Mouse (Mus musculus): ENCODE measurements around the gene Ephb4. TPM values are rescaled to one million over a fixed set of nuclear protein-coding genes. Genes with fewer than 3 reads are reported as not detected.

Gene Ephb4
- polyA plus RNA-seq, 1 experiment from 2014 or later: 40.5 TPM

DNA sequence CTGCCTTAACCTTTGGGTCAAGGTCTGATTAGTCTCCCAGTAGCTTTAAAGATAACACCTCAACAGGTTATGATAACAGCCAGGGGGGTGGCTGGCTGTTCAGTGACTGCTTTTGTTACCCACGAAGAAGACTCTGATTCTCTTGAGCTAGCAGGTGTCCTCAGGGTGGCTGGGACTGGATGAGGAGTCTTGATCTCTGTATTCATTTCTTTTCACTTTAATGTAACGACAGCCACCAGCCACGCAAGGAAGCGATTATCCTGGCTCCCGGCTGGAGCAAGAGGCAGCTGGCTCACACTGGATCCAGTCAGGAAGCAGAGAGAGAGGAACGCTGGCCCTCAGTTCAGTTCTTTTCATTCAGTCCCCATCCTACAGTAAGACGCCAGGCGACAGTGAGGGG, 12.7 kb upstream of the Ephb4 start:
- Histone ChIP-seq H3K4me3 (ENCODE audit: control insufficient read depth in 1 of 2, insufficient read depth in 1 of 2, low read depth in 1 of 2, low read length in 2 of 2) (no peak overlapping the region), H3K27me3 (ENCODE audit: control insufficient read depth, insufficient read depth, low read length) (no peaks in the 10 kb centered on the region), H3K36me3 (ENCODE audit: control insufficient read depth, insufficient read depth, low read length) (no peaks in the 10 kb centered on the region), H3K9me3 (ENCODE audit: control insufficient read depth, low read length) (no peaks in the 10 kb centered on the region), H3K27ac (replicated peaks in 1 of 2; ENCODE audit: control insufficient read depth in 1 of 2, insufficient read depth in 1 of 2, low read depth in 2 of 2, low read length in 2 of 2) (peak overlapping the region; percentile 2 to 93; a peak in 2 of 4 replicates), H3K4me2 (ENCODE audit: low read length) (0 out of 2 replicates have a peak overlapping the region, but pooled peaks have one; percentile 86), H3K4me1 (ENCODE audit: control insufficient read depth in 2 of 2, insufficient read depth in 2 of 2, low read length in 2 of 2) (peaks cover 20 to 21% of the 10 kb centered on the region in 2 experiments), H3K9ac (ENCODE audit: low read length) (no peak overlapping the region)
- ATAC-seq (ENCODE audit: insufficient number of reproducible peaks, insufficient read depth, low FRiP score, low read depth): no peak
- WGBS: 33% methylated on average over 8 of the region's 8 CpGs

DNA sequence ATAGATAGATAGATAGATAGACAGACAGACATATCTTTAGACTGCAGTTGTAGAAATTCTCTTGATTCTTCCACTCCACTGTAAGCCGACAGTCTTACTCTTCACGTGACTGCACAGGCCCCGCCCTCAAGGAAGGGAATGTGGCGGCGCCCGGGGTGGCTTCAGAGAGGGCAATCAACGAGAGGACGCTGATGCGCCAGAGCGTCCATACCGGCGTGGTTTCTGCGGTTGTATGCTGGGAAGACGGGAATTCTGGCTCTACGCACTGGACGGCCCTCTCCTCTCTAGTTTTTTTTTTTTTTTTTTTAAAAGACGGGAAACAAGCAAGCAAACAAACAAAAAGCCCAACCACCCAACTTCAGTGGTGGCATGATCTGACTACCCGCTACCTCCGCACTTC, 11.7 kb upstream of the Ephb4 start:
- peak overlapping the region; percentile 50 to 53 for H3K4me3 ChIP-seq (ENCODE audit: control insufficient read depth in 1 of 2, insufficient read depth in 1 of 2, low read depth in 1 of 2, low read length in 2 of 2)
- H3K9ac ChIP-seq (ENCODE audit: low read length): peak overlapping the region; percentile 81
- peak; percentile 79 for ATAC-seq (ENCODE audit: insufficient number of reproducible peaks, insufficient read depth, low FRiP score, low read depth)
- H3K27me3 ChIP-seq (ENCODE audit: control insufficient read depth, insufficient read depth, low read length): no peaks in the 10 kb centered on the region
- no peaks in the 10 kb centered on the region for H3K36me3 ChIP-seq (ENCODE audit: control insufficient read depth, insufficient read depth, low read length)
- WGBS: 0% methylated on average over 19 of the region's 19 CpGs
- peak overlapping the region; percentile 86 for H3K4me2 ChIP-seq (ENCODE audit: low read length)
- H3K9me3 ChIP-seq (ENCODE audit: control insufficient read depth, low read length): no peaks in the 10 kb centered on the region
- H3K27ac ChIP-seq (replicated peaks in 1 of 2; ENCODE audit: control insufficient read depth in 1 of 2, insufficient read depth in 1 of 2, low read depth in 2 of 2, low read length in 2 of 2): peak overlapping the region; percentile 93 to 98
- H3K4me1 ChIP-seq (ENCODE audit: control insufficient read depth in 2 of 2, insufficient read depth in 2 of 2, low read length in 2 of 2): peaks cover 16 to 20% of the 10 kb centered on the region in 2 experiments

DNA sequence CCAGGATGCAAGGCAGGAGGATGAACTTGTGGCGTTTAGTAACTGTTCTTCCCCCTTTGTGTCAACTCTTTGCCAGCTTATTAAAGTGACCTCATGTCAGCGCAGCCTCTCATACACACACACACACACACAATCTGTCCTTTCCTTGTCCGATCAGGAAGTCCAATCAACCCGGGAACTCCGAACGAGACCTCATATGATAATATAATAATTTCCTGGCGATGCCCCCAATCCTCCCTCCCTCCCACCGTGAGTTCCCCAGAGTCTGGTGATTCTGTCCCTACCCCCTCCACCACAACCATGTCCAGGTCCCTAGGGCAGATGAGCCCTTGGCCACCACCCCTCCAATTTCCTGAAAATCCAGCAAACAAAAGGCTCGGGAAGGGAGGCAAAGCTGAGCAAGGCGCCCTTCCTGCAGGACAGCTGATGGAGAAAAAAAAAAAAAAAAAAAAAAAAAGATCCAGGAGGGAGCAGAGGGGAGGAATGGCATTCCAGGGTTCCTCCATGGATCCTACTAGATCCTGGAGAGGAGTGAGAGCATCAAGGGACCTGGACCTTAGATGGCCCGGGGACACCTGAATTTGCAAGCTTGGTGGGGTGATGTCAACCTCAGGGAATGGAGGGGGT, 11.1 kb upstream of the Ephb4 start:
- peak overlapping the region; percentile 81 for H3K9ac ChIP-seq (ENCODE audit: low read length)
- H3K4me3 ChIP-seq (ENCODE audit: control insufficient read depth in 1 of 2, insufficient read depth in 1 of 2, low read depth in 1 of 2, low read length in 2 of 2): peak overlapping the region; percentile 50 to 53
- peak overlapping the region; percentile 86 for H3K4me2 ChIP-seq (ENCODE audit: low read length)
- 1% methylated on average over 11 of the region's 11 CpGs for WGBS
- H3K27ac ChIP-seq (replicated peaks in 1 of 2; ENCODE audit: control insufficient read depth in 1 of 2, insufficient read depth in 1 of 2, low read depth in 2 of 2, low read length in 2 of 2): peak overlapping the region; percentile 93 to 98
- peaks cover 16 to 20% of the 10 kb centered on the region in 2 experiments for H3K4me1 ChIP-seq (ENCODE audit: control insufficient read depth in 2 of 2, insufficient read depth in 2 of 2, low read length in 2 of 2)
- H3K9me3 ChIP-seq (ENCODE audit: control insufficient read depth, low read length): no peaks in the 10 kb centered on the region
- H3K27me3 ChIP-seq (ENCODE audit: control insufficient read depth, insufficient read depth, low read length): no peaks in the 10 kb centered on the region
- peak; percentile 40; the same call in 1 of the 2 replicates for ATAC-seq (ENCODE audit: insufficient number of reproducible peaks, insufficient read depth, low FRiP score, low read depth)
- no peaks in the 10 kb centered on the region for H3K36me3 ChIP-seq (ENCODE audit: control insufficient read depth, insufficient read depth, low read length)

DNA sequence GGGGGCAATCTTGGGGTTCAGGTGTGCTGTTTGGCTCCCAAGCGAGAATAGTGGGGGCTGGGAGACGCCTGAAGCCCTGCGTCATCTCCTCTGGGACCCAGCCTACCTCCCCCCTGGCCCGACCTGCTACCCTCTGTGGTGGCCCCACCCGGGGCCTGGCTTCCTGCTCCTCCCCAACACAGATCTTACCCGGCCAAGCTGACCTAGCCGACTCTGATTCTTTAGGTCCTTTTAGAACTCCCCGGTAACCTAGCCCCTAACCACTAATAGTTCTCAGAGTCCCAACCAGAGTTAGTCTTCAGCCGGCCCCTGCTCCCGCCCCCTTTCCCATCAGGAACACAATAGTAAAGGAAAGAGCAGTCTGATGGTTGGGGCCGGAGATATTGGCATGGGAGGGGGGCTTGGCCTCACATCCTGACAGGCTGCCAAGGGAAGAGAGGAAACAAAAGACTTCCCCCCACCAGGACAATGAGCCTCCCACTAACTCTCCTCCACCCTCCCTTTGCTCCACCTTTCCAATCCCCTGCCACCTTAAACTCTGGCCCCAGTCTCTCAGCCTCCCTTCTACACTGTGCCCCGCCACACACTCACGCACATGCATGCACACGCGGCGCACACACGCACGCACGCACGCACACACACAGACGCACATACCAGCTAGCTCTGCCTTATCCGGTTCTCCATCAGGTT, 10.5 kb upstream of the Ephb4 start:
- WGBS: 16% methylated on average over 22 of the region's 22 CpGs
- H3K27me3 ChIP-seq (ENCODE audit: control insufficient read depth, insufficient read depth, low read length): no peaks in the 10 kb centered on the region
- ATAC-seq (ENCODE audit: insufficient number of reproducible peaks, insufficient read depth, low FRiP score, low read depth): peak; percentile 68

DNA sequence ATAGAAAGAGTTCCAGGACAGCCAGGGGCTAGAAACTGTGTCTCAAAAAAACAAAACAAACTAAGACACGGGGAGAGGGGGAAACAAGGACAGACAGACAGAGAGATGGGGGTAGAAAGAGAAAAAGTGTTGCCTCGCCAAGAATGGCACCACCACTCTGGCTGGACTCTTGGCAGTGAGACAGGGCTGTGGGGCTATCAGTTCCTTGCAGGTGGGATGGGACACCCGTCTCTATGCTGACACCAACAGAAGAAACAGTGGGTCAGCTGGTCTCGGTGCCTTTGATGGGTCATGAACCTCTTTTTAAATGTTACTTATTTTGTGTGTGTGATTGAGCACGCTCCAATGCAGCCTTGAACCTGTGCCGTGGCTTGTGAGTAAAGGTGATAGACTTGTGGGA, 9.7 kb upstream of the Ephb4 start:
- peak overlapping the region; percentile 93 to 98 for H3K27ac ChIP-seq (replicated peaks in 1 of 2; ENCODE audit: control insufficient read depth in 1 of 2, insufficient read depth in 1 of 2, low read depth in 2 of 2, low read length in 2 of 2)
- WGBS: 64% methylated on average over 6 of the region's 6 CpGs
- H3K4me2 ChIP-seq (ENCODE audit: low read length): no peak overlapping the region
- H3K27me3 ChIP-seq (ENCODE audit: control insufficient read depth, insufficient read depth, low read length): no peaks in the 10 kb centered on the region
- no peak overlapping the region for H3K9ac ChIP-seq (ENCODE audit: low read length)
- H3K9me3 ChIP-seq (ENCODE audit: control insufficient read depth, low read length): no peaks in the 10 kb centered on the region
- H3K4me3 ChIP-seq (ENCODE audit: control insufficient read depth in 1 of 2, insufficient read depth in 1 of 2, low read depth in 1 of 2, low read length in 2 of 2): no peak overlapping the region
- peaks cover 16 to 20% of the 10 kb centered on the region in 2 experiments for H3K4me1 ChIP-seq (ENCODE audit: control insufficient read depth in 2 of 2, insufficient read depth in 2 of 2, low read length in 2 of 2)
- ATAC-seq (ENCODE audit: insufficient number of reproducible peaks, insufficient read depth, low FRiP score, low read depth): no peak
- H3K36me3 ChIP-seq (ENCODE audit: control insufficient read depth, insufficient read depth, low read length): no peaks in the 10 kb centered on the region

More for the DNA sequence above, 10.5 kb upstream of the Ephb4 start:
- H3K4me3 ChIP-seq (ENCODE audit: control insufficient read depth in 1 of 2, insufficient read depth in 1 of 2, low read depth in 1 of 2, low read length in 2 of 2): peak overlapping the region; percentile 50 to 53
- peak overlapping the region; percentile 86 for H3K4me2 ChIP-seq (ENCODE audit: low read length)
- no peaks in the 10 kb centered on the region for H3K9me3 ChIP-seq (ENCODE audit: control insufficient read depth, low read length)
- peak overlapping the region; percentile 81 for H3K9ac ChIP-seq (ENCODE audit: low read length)
- peak overlapping the region; percentile 93 to 98 for H3K27ac ChIP-seq (replicated peaks in 1 of 2; ENCODE audit: control insufficient read depth in 1 of 2, insufficient read depth in 1 of 2, low read depth in 2 of 2, low read length in 2 of 2)
- H3K4me1 ChIP-seq (ENCODE audit: control insufficient read depth in 2 of 2, insufficient read depth in 2 of 2, low read length in 2 of 2): peaks cover 16 to 20% of the 10 kb centered on the region in 2 experiments
- H3K36me3 ChIP-seq (ENCODE audit: control insufficient read depth, insufficient read depth, low read length): no peaks in the 10 kb centered on the region

DNA sequence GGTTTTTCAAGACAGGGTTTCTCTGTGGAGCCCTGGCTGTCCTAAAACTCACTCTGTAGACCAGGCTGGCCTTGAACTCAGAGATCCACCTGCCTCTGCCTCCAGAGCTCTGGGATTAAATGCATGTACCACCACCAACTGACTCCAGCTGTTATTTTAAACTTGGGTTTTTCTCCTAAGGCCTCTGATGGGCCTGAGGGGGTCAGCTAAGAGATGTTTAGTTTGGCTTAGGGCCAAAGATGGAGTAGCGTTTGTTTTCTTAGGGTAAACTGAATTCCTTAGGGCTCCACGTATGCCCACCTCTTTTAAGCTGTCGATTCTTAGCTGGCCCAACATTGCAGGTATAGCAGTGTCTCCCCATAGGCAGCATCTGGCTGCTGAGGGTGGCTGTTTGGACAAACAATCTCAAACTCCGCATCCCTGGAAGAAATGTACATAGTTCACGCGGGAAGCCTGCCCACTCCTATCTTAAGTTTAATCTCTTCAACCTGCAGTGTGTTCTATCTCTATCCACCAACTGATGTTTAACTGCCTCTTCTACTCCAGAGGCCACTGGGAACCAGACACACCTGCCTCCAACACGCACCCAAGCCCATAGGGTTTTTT, 7.4 kb upstream of the Ephb4 start:
- H3K4me3 ChIP-seq (ENCODE audit: control insufficient read depth in 1 of 2, insufficient read depth in 1 of 2, low read depth in 1 of 2, low read length in 2 of 2): no peak overlapping the region
- no peak overlapping the region for H3K4me2 ChIP-seq (ENCODE audit: low read length)
- H3K9ac ChIP-seq (ENCODE audit: low read length): no peak overlapping the region
- no peaks in the 10 kb centered on the region for H3K27me3 ChIP-seq (ENCODE audit: control insufficient read depth, insufficient read depth, low read length)
- H3K36me3 ChIP-seq (ENCODE audit: control insufficient read depth, insufficient read depth, low read length): no peaks in the 10 kb centered on the region
- no peak overlapping the region for H3K27ac ChIP-seq (replicated peaks in 1 of 2; ENCODE audit: control insufficient read depth in 1 of 2, insufficient read depth in 1 of 2, low read depth in 2 of 2, low read length in 2 of 2)
- no peaks in the 10 kb centered on the region for H3K9me3 ChIP-seq (ENCODE audit: control insufficient read depth, low read length)
- ATAC-seq (ENCODE audit: insufficient number of reproducible peaks, insufficient read depth, low FRiP score, low read depth): no peak
- WGBS: 61% methylated on average over 7 of the region's 7 CpGs
- peaks cover 27 to 30% of the 10 kb centered on the region in 2 experiments for H3K4me1 ChIP-seq (ENCODE audit: control insufficient read depth in 2 of 2, insufficient read depth in 2 of 2, low read length in 2 of 2)

DNA sequence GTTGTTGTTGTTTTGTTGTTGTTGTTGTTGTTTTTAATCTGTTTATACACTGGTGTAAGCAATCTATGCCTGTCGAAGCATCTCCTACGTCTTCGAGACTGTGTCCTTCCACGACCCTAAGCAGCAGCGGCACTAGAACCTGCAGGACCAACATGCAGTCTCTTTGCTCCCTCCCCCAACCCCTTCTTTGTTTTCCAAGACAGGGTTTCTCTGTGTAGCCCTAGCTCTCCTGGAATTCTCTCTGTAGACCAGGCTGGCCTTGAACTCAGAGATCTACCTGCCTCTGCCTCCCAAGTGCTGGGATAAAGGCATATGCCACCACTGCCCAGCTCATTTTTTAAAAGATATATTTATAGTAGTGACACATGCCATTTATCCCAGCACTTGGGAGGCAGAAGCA, 6.5 kb upstream of the Ephb4 start:
- Histone ChIP-seq H3K4me3 (ENCODE audit: control insufficient read depth in 1 of 2, insufficient read depth in 1 of 2, low read depth in 1 of 2, low read length in 2 of 2) (no peak overlapping the region), H3K4me2 (ENCODE audit: low read length) (no peak overlapping the region), H3K27me3 (ENCODE audit: control insufficient read depth, insufficient read depth, low read length) (no peaks in the 10 kb centered on the region), H3K9ac (ENCODE audit: low read length) (no peak overlapping the region), H3K4me1 (ENCODE audit: control insufficient read depth in 2 of 2, insufficient read depth in 2 of 2, low read length in 2 of 2) (peaks cover 32 to 38% of the 10 kb centered on the region in 2 experiments), H3K27ac (replicated peaks in 1 of 2; ENCODE audit: control insufficient read depth in 1 of 2, insufficient read depth in 1 of 2, low read depth in 2 of 2, low read length in 2 of 2) (no peak overlapping the region), H3K36me3 (ENCODE audit: control insufficient read depth, insufficient read depth, low read length) (no peaks in the 10 kb centered on the region), H3K9me3 (ENCODE audit: control insufficient read depth, low read length) (no peaks in the 10 kb centered on the region)
- no peak for ATAC-seq (ENCODE audit: insufficient number of reproducible peaks, insufficient read depth, low FRiP score, low read depth)
- WGBS: 85% methylated on average over 5 of the region's 5 CpGs

Data from heart, embryonic 14.5 days (tissue).